Mouse (Mus musculus): Measurements from ENCODE around the gene Serinc4. TPM values are rescaled to one million over a fixed set of nuclear protein-coding genes. Genes with fewer than 3 reads are reported as not detected.

The Serinc4 gene
- polyA plus RNA-seq, 1 experiment from 2014 or later, result not detected

GRCm38 (mm10) chr2:121439746-121440145 lies 16.8 kb downstream of the Serinc4 start:
- no peak overlapping the region for H3K27ac ChIP-seq (ENCODE audit: low read depth)
- H3K4me2 ChIP-seq, result no peak overlapping the region
- WGBS, result 65% methylated on average over 4 of the region's 4 CpGs
- H3K27me3 ChIP-seq (ENCODE audit: insufficient read depth, low read length), result no peaks in the 10 kb centered on the region; the same call in 1 of the 2 replicates
- H3K36me3 ChIP-seq (ENCODE audit: insufficient read depth), result peaks cover 49% of the 10 kb centered on the region
- H3K4me1 ChIP-seq (ENCODE audit: insufficient read depth), result peaks cover 4% of the 10 kb centered on the region
- no peak overlapping the region for H3K9ac ChIP-seq
- no peak overlapping the region for H3K4me3 ChIP-seq (ENCODE audit: low read depth, low read length)
- DNase-seq, result no peak
- no peak for ATAC-seq (ENCODE audit: insufficient read depth)
- H3K9me3 ChIP-seq (ENCODE audit: low read depth, low read length), result no peaks in the 10 kb centered on the region
- no peak for TF ChIP-seq CTCF (IDR thresholded peaks at IDR 0.05; ENCODE audit: low read depth)

GRCm38 (mm10) chr2:121434854-121435253 lies 21.7 kb downstream of the Serinc4 start:
- ATAC-seq (ENCODE audit: insufficient read depth) (no peak), DNase-seq (peak; percentile 68)
- Histone ChIP-seq H3K27me3 (ENCODE audit: insufficient read depth, low read length) (no peaks in the 10 kb centered on the region), H3K9ac (no peak overlapping the region), H3K4me2 (no peak overlapping the region), H3K4me1 (ENCODE audit: insufficient read depth) (no peaks in the 10 kb centered on the region), H3K4me3 (ENCODE audit: low read depth, low read length) (no peak overlapping the region), H3K36me3 (ENCODE audit: insufficient read depth) (peaks cover 96% of the 10 kb centered on the region), H3K9me3 (ENCODE audit: low read depth, low read length) (no peaks in the 10 kb centered on the region), H3K27ac (ENCODE audit: low read depth) (no peak overlapping the region)
- peak; percentile 44 for TF ChIP-seq CTCF (IDR thresholded peaks at IDR 0.05; ENCODE audit: low read depth)
- 94% methylated on average over 1 of the region's 1 CpGs for WGBS

GRCm38 (mm10) chr2:121425890-121426289 lies 30.7 kb downstream of the Serinc4 start:
- Histone ChIP-seq H3K4me2 (no peak overlapping the region), H3K9me3 (ENCODE audit: low read depth, low read length) (no peaks in the 10 kb centered on the region)
- ATAC-seq (ENCODE audit: insufficient read depth), result no peak

GRCm38 (mm10) chr2:121423166-121423565 lies 33.4 kb downstream of the Serinc4 start:
- Histone ChIP-seq H3K9ac (no peak overlapping the region), H3K4me2 (no peak overlapping the region), H3K4me1 (ENCODE audit: insufficient read depth) (no peaks in the 10 kb centered on the region), H3K9me3 (ENCODE audit: low read depth, low read length) (no peaks in the 10 kb centered on the region), H3K36me3 (ENCODE audit: insufficient read depth) (peaks cover 91% of the 10 kb centered on the region), H3K4me3 (ENCODE audit: low read depth, low read length) (no peak overlapping the region), H3K27me3 (ENCODE audit: insufficient read depth, low read length) (no peaks in the 10 kb centered on the region), H3K27ac (ENCODE audit: low read depth) (no peak overlapping the region)
- TF ChIP-seq CTCF (IDR thresholded peaks at IDR 0.05; ENCODE audit: low read depth), result no peak
- DNase-seq, result no peak
- no peak for ATAC-seq (ENCODE audit: insufficient read depth)
- 90% methylated on average over 2 of the region's 2 CpGs for WGBS

More at GRCm38 (mm10) chr2:121425890-121426289, 30.7 kb downstream of the Serinc4 start:
- DNase-seq, result no peak
- H3K4me1 ChIP-seq (ENCODE audit: insufficient read depth), result no peaks in the 10 kb centered on the region
- TF ChIP-seq CTCF (IDR thresholded peaks at IDR 0.05; ENCODE audit: low read depth), result no peak
- peaks cover 98% of the 10 kb centered on the region for H3K36me3 ChIP-seq (ENCODE audit: insufficient read depth)
- H3K9ac ChIP-seq, result no peak overlapping the region
- no peaks in the 10 kb centered on the region for H3K27me3 ChIP-seq (ENCODE audit: insufficient read depth, low read length)
- H3K4me3 ChIP-seq (ENCODE audit: low read depth, low read length), result no peak overlapping the region
- 86% methylated on average over 2 of the region's 2 CpGs for WGBS
- H3K27ac ChIP-seq (ENCODE audit: low read depth), result no peak overlapping the region

GRCm38 (mm10) chr2:121418476-121418875 lies 38.1 kb downstream of the Serinc4 start:
- Histone ChIP-seq H3K9me3 (ENCODE audit: low read depth, low read length) (no peaks in the 10 kb centered on the region), H3K27me3 (ENCODE audit: insufficient read depth, low read length) (no peaks in the 10 kb centered on the region), H3K4me2 (no peak overlapping the region), H3K9ac (no peak overlapping the region), H3K27ac (ENCODE audit: low read depth) (no peak overlapping the region), H3K4me3 (ENCODE audit: low read depth, low read length) (no peak overlapping the region), H3K36me3 (ENCODE audit: insufficient read depth) (peaks cover 67% of the 10 kb centered on the region), H3K4me1 (ENCODE audit: insufficient read depth) (peaks cover 4% of the 10 kb centered on the region; the same call in 1 of the 2 replicates)
- DNase-seq (no peak), ATAC-seq (ENCODE audit: insufficient read depth) (no peak)
- TF ChIP-seq CTCF (IDR thresholded peaks at IDR 0.05; ENCODE audit: low read depth), result no peak
- WGBS, result 80% methylated on average over 3 of the region's 3 CpGs

- H3K9ac ChIP-seq, result peak overlapping the region; percentile 10; the same call in 1 of the 2 replicates
- DNase-seq (no peak), ATAC-seq (ENCODE audit: insufficient read depth) (no peak)
- H3K27me3 ChIP-seq (ENCODE audit: insufficient read depth, low read length), result no peaks in the 10 kb centered on the region
- H3K9me3 ChIP-seq (ENCODE audit: low read depth, low read length), result no peaks in the 10 kb centered on the region
- 90% methylated on average over 6 of the region's 6 CpGs for WGBS
- H3K27ac ChIP-seq (ENCODE audit: low read depth), result no peak overlapping the region
- peaks cover 4% of the 10 kb centered on the region; the same call in 1 of the 2 replicates for H3K4me1 ChIP-seq (ENCODE audit: insufficient read depth)
- no peak for TF ChIP-seq CTCF (IDR thresholded peaks at IDR 0.05; ENCODE audit: low read depth)
- peak overlapping the region; percentile 78 for H3K4me2 ChIP-seq
- H3K36me3 ChIP-seq (ENCODE audit: insufficient read depth), result peaks cover 47% of the 10 kb centered on the region
- no peak overlapping the region for H3K4me3 ChIP-seq (ENCODE audit: low read depth, low read length)
Observed at GRCm38 (mm10) chr2:121416356-121416755, 40.2 kb downstream of the Serinc4 start.

- H3K9me3 ChIP-seq (ENCODE audit: low read depth, low read length), result no peaks in the 10 kb centered on the region
Observed at GRCm38 (mm10) chr2:121415591-121415990, 41.0 kb downstream of the Serinc4 start.

More at GRCm38 (mm10) chr2:121415591-121415990, 41.0 kb downstream of the Serinc4 start:
- 70% methylated on average over 3 of the region's 3 CpGs for WGBS
- Histone ChIP-seq H3K36me3 (ENCODE audit: insufficient read depth) (peaks cover 40% of the 10 kb centered on the region), H3K27ac (ENCODE audit: low read depth) (no peak overlapping the region), H3K4me3 (ENCODE audit: low read depth, low read length) (peak overlapping the region; percentile 99), H3K4me1 (ENCODE audit: insufficient read depth) (peaks cover 4% of the 10 kb centered on the region; the same call in 1 of the 2 replicates), H3K4me2 (peak overlapping the region; percentile 78), H3K9ac (peak overlapping the region; percentile 100), H3K27me3 (ENCODE audit: insufficient read depth, low read length) (no peaks in the 10 kb centered on the region)
- ATAC-seq (ENCODE audit: insufficient read depth), result no peak
- no peak for TF ChIP-seq CTCF (IDR thresholded peaks at IDR 0.05; ENCODE audit: low read depth)
- DNase-seq, result no peak

Measured in lung, embryonic 14.5 days (tissue).